ENCODE assay signal across 8 mouse cellular contexts in genomic region chr11:62539089-62539890, GRCm38 (mm10). TPM values are rescaled to one million over a fixed set of nuclear protein-coding genes. Genes with fewer than 3 reads are reported as not detected.
DNase-seq lines count a peak whose midpoint lies in the region; ATAC-seq lines count a peak whose summit lies in the region.

TSS of gene Cenpv (minus strand) at chr11:62539261.

- 6% methylated on average over 55 of the region's 57 CpGs for WGBS in forebrain, embryonic 12.5 days
- WGBS in heart, embryonic 16.5 days, result 7% methylated on average over 57 of the region's 57 CpGs
- 8% methylated on average over 46 of the region's 57 CpGs for WGBS in liver, embryonic 13.5 days (ENCODE audit: insufficient replicate concordance)
- 7% methylated on average over 46 of the region's 57 CpGs for WGBS in stomach, embryonic 15.5 days

- DNase-seq in CD8-positive naive resting alpha-beta T cell, adult 2 months (ENCODE audit: low read depth in 2 of 2, low spot score in 2 of 2), result peak; percentile 39 to 51
- DNase-seq in c-Kit-positive CD71-positive TER-119-negative erythroid progenitor cells, embryonic 14.5 days (ENCODE audit: low read depth), result peak; percentile 51
- peak; percentile 78 to 86 for DNase-seq in kidney, postnatal 25 days
- DNase-seq in liver, embryonic 13.5 days, result peak; percentile 64
- DNase-seq in natural killer cell, adult 2 months (ENCODE audit: low spot score in 2 of 2), result peak; percentile 32 to 42

- H3K27me3 ChIP-seq in forebrain, embryonic 12.5 days, result peaks cover 4% of the 10 kb centered on the region; the same call in 1 of the 2 replicates
- no peaks in the 10 kb centered on the region for H3K27me3 ChIP-seq in heart, embryonic 16.5 days (ENCODE audit: control insufficient read depth, insufficient read depth, low read length)
- H3K27me3 ChIP-seq in liver, embryonic 13.5 days, result peaks cover 22% of the 10 kb centered on the region
- H3K27me3 ChIP-seq in stomach, embryonic 15.5 days (replicated peaks), result no peaks in the 10 kb centered on the region

- peak within 1 kb of the TSS; percentile 79 for H3K4me2 ChIP-seq in forebrain, embryonic 12.5 days
- H3K4me2 ChIP-seq in heart, embryonic 16.5 days (ENCODE audit: low read depth, low read length), result peak within 1 kb of the TSS; percentile 98
- peak within 1 kb of the TSS; percentile 95 for H3K4me2 ChIP-seq in liver, embryonic 13.5 days
- peak within 1 kb of the TSS; percentile 94 for H3K4me2 ChIP-seq in stomach, embryonic 15.5 days

- ATAC-seq in forebrain, embryonic 12.5 days (ENCODE audit: low FRiP score), result peak; percentile 84
- ATAC-seq in heart, embryonic 16.5 days (replicated peaks; ENCODE audit: extremely low read depth, insufficient read depth, low FRiP score), result peak; percentile 50
- ATAC-seq in liver, embryonic 13.5 days (ENCODE audit: low read depth), result peak; percentile 78
- ATAC-seq in stomach, embryonic 15.5 days (ENCODE audit: insufficient read depth, low FRiP score, low read depth), result peak; percentile 82

- H3K27ac ChIP-seq in forebrain, embryonic 12.5 days, result peak within 1 kb of the TSS; percentile 87
- peak within 1 kb of the TSS; percentile 64 for H3K27ac ChIP-seq in heart, embryonic 16.5 days (ENCODE audit: low read length)
- peak within 1 kb of the TSS; percentile 79 for H3K27ac ChIP-seq in liver, embryonic 13.5 days
- H3K27ac ChIP-seq in stomach, embryonic 15.5 days, result peak within 1 kb of the TSS; percentile 48; the same call in 1 of the 2 replicates

- H3K9ac ChIP-seq in forebrain, embryonic 12.5 days, result peak within 1 kb of the TSS; percentile 98
- peak within 1 kb of the TSS; percentile 89 for H3K9ac ChIP-seq in heart, embryonic 16.5 days (ENCODE audit: low read length)
- H3K9ac ChIP-seq in liver, embryonic 13.5 days, result peak within 1 kb of the TSS; percentile 91
- H3K9ac ChIP-seq in stomach, embryonic 15.5 days, result peak within 1 kb of the TSS; percentile 73

- H3K4me3 ChIP-seq in forebrain, embryonic 12.5 days (replicated peaks), result peak within 1 kb of the TSS; percentile 92
- H3K4me3 ChIP-seq in heart, embryonic 16.5 days (ENCODE audit: low read length), result peak within 1 kb of the TSS; percentile 80
- H3K4me3 ChIP-seq in liver, embryonic 13.5 days (replicated peaks), result peak within 1 kb of the TSS; percentile 84
- H3K4me3 ChIP-seq in stomach, embryonic 15.5 days (replicated peaks), result peak within 1 kb of the TSS; percentile 72

- H3K36me3 ChIP-seq in forebrain, embryonic 12.5 days (replicated peaks), result 0 out of 2 replicates have a peak, but pooled peaks cover 7% of the 10 kb centered on the region
- H3K36me3 ChIP-seq in heart, embryonic 16.5 days (ENCODE audit: control insufficient read depth, insufficient read depth), result no peaks in the 10 kb centered on the region
- no peaks in the 10 kb centered on the region; the same call in 1 of the 2 replicates for H3K36me3 ChIP-seq in liver, embryonic 13.5 days
- no peaks in the 10 kb centered on the region for H3K36me3 ChIP-seq in stomach, embryonic 15.5 days

- no peaks in the 10 kb centered on the region for H3K9me3 ChIP-seq in forebrain, embryonic 12.5 days
- no peaks in the 10 kb centered on the region for H3K9me3 ChIP-seq in heart, embryonic 16.5 days (replicated peaks; ENCODE audit: control insufficient read depth, low read length)
- no peaks in the 10 kb centered on the region for H3K9me3 ChIP-seq in liver, embryonic 13.5 days (replicated peaks)
- H3K9me3 ChIP-seq in stomach, embryonic 15.5 days, result no peaks in the 10 kb centered on the region

- peaks cover 13% of the 10 kb centered on the region for H3K4me1 ChIP-seq in forebrain, embryonic 12.5 days
- peaks cover 3% of the 10 kb centered on the region; the same call in 1 of the 2 replicates for H3K4me1 ChIP-seq in heart, embryonic 16.5 days (ENCODE audit: control insufficient read depth, insufficient read depth, low read length)
- H3K4me1 ChIP-seq in liver, embryonic 13.5 days (replicated peaks), result peaks cover 26% of the 10 kb centered on the region
- H3K4me1 ChIP-seq in stomach, embryonic 15.5 days, result 0 out of 2 replicates have a peak, but pooled peaks cover 3% of the 10 kb centered on the region

RNA-seq across cellular contexts. Expression of gene Cenpv, which starts in this region (rescaled TPM):
- 85.7 and 90.0 TPM in 2 replicates for polyA plus RNA-seq in forebrain, embryonic 12.5 days (2016; fragmentation: Nextera tagmentation; extraction: Ambion mirVana)
- polyA plus RNA-seq in heart, embryonic 16.5 days (2015; fragmentation: Nextera tagmentation; extraction: Ambion mirVana), result 18.0 and 21.4 TPM in 2 replicates
- 17.8 and 19.6 TPM in 2 replicates for polyA plus RNA-seq in liver, embryonic 13.5 days (2015; fragmentation: Nextera tagmentation; extraction: Ambion mirVana)
- 29.0 and 30.3 TPM in 2 replicates for polyA plus RNA-seq in stomach, embryonic 15.5 days (2015; fragmentation: Nextera tagmentation; extraction: Ambion mirVana)

Comparison
In these comparisons a context has a peak if more than half of its experiments do, and no peak if none do; other contexts are left out.
1. Peak in every context shown above with its lines: DNase-seq, ATAC-seq, H3K4me3 ChIP-seq and H3K27ac ChIP-seq.